Mouse (Mus musculus): ENCODE measurements around the gene Rexo2. TPM values are rescaled to one million over a fixed set of nuclear protein-coding genes. Genes with fewer than 3 reads are reported as not detected.
A peak's percentile ranks its signal among the peaks of the same experiment; 100 is the strongest.

Rexo2 gene
- polyA plus RNA-seq, 1 experiment: 61.1 TPM

- Histone ChIP-seq H3K36me3 (ENCODE audit: control insufficient read depth, insufficient read depth, low read length, poor library complexity, severe bottlenecking) (peaks cover 25% of the 10 kb centered on the region), H3K4me3 (ENCODE audit: low read depth, low read length) (peak overlapping the region; percentile 83), H3K27me3 (ENCODE audit: control insufficient read depth, insufficient read depth, low read length, poor library complexity, severe bottlenecking) (no peaks in the 10 kb centered on the region), H3K9me3 (replicated peaks; ENCODE audit: control insufficient read depth, insufficient read depth, low read length, poor library complexity, severe bottlenecking) (no peaks in the 10 kb centered on the region), H3K9ac (ENCODE audit: low read depth, poor library complexity, severe bottlenecking) (peak overlapping the region; percentile 70), H3K27ac (ENCODE audit: insufficient read depth, low read length) (peak overlapping the region; percentile 33; the same call in 1 of the 2 replicates), H3K4me1 (ENCODE audit: control insufficient read depth, insufficient read depth, low read length) (no peaks in the 10 kb centered on the region)
- TF ChIP-seq EP300 (IDR thresholded peaks at IDR 0.05; ENCODE audit: insufficient read depth, low read depth, low read length) (no peak), CTCF (IDR thresholded peaks at IDR 0.05; ENCODE audit: low read depth, low read length) (no peak), POLR2A (IDR thresholded peaks at IDR 0.05; ENCODE audit: insufficient read depth, low read length) (no peak)
These were observed 15.1 kb upstream of the Rexo2 start for GRCm38 (mm10) chr9:48495548-48495932.

- Histone ChIP-seq H3K9me3 (replicated peaks; ENCODE audit: control insufficient read depth, insufficient read depth, low read length, poor library complexity, severe bottlenecking) (no peaks in the 10 kb centered on the region), H3K4me3 (ENCODE audit: low read depth, low read length) (peak within 1 kb of the TSS; percentile 94), H3K36me3 (ENCODE audit: control insufficient read depth, insufficient read depth, low read length, poor library complexity, severe bottlenecking) (peaks cover 29% of the 10 kb centered on the region), H3K9ac (ENCODE audit: low read depth, poor library complexity, severe bottlenecking) (peak within 1 kb of the TSS; percentile 70), H3K4me1 (ENCODE audit: control insufficient read depth, insufficient read depth, low read length) (no peaks in the 10 kb centered on the region), H3K27me3 (ENCODE audit: control insufficient read depth, insufficient read depth, low read length, poor library complexity, severe bottlenecking) (no peaks in the 10 kb centered on the region), H3K27ac (ENCODE audit: insufficient read depth, low read length) (peak within 1 kb of the TSS; percentile 33; the same call in 1 of the 2 replicates)
- peak; percentile 11; the same call in 1 of the 2 replicates for TF ChIP-seq EP300 (IDR thresholded peaks at IDR 0.05; ENCODE audit: insufficient read depth, low read depth, low read length)
- no peak for TF ChIP-seq CTCF (IDR thresholded peaks at IDR 0.05; ENCODE audit: low read depth, low read length)
- TF ChIP-seq POLR2A (IDR thresholded peaks at IDR 0.05; ENCODE audit: insufficient read depth, low read length): peak; percentile 90
These were observed 14.6 kb upstream of the Rexo2 start, which contains the start of the genes Rbm7 and Gm5617 for GRCm38 (mm10) chr9:48494817-48495547. TSS of gene Rbm7 (minus strand) at chr9:48495299. TSS of gene Gm5617 (plus strand) at chr9:48495442.

- Histone ChIP-seq H3K27me3 (ENCODE audit: control insufficient read depth, insufficient read depth, low read length, poor library complexity, severe bottlenecking) (no peaks in the 10 kb centered on the region), H3K36me3 (ENCODE audit: control insufficient read depth, insufficient read depth, low read length, poor library complexity, severe bottlenecking) (peaks cover 2% of the 10 kb centered on the region; the same call in 1 of the 2 replicates), H3K9ac (ENCODE audit: low read depth, poor library complexity, severe bottlenecking) (peak overlapping the region; percentile 57), H3K4me1 (ENCODE audit: control insufficient read depth, insufficient read depth, low read length) (no peaks in the 10 kb centered on the region), H3K4me3 (ENCODE audit: low read depth, low read length) (no peak overlapping the region), H3K9me3 (replicated peaks; ENCODE audit: control insufficient read depth, insufficient read depth, low read length, poor library complexity, severe bottlenecking) (no peaks in the 10 kb centered on the region), H3K27ac (ENCODE audit: insufficient read depth, low read length) (no peak overlapping the region)
- TF ChIP-seq EP300 (IDR thresholded peaks at IDR 0.05; ENCODE audit: insufficient read depth, low read depth, low read length) (no peak), CTCF (IDR thresholded peaks at IDR 0.05; ENCODE audit: low read depth, low read length) (no peak), POLR2A (IDR thresholded peaks at IDR 0.05; ENCODE audit: insufficient read depth, low read length) (no peak)
These were observed 1.1 kb upstream of the Rexo2 start for GRCm38 (mm10) chr9:48481214-48482134.

- H3K27ac ChIP-seq (ENCODE audit: insufficient read depth, low read length): no peak overlapping the region
These were observed 499 bp downstream of the Rexo2 start for GRCm38 (mm10) chr9:48479838-48480410.

GRCm38 (mm10) chr9:48478808-48479207 lies 1.6 kb downstream of the Rexo2 start:
- no peak overlapping the region for H3K27ac ChIP-seq (ENCODE audit: insufficient read depth, low read length)
- peaks cover 2% of the 10 kb centered on the region for H3K36me3 ChIP-seq (ENCODE audit: control insufficient read depth, insufficient read depth, low read length, poor library complexity, severe bottlenecking)
- TF ChIP-seq POLR2A (IDR thresholded peaks at IDR 0.05; ENCODE audit: insufficient read depth, low read length): no peak
- no peak for TF ChIP-seq EP300 (IDR thresholded peaks at IDR 0.05; ENCODE audit: insufficient read depth, low read depth, low read length)
- TF ChIP-seq CTCF (IDR thresholded peaks at IDR 0.05; ENCODE audit: low read depth, low read length): no peak
- H3K4me1 ChIP-seq (ENCODE audit: control insufficient read depth, insufficient read depth, low read length): no peaks in the 10 kb centered on the region
- H3K4me3 ChIP-seq (ENCODE audit: low read depth, low read length): no peak overlapping the region
- no peak overlapping the region for H3K9ac ChIP-seq (ENCODE audit: low read depth, poor library complexity, severe bottlenecking)
- H3K27me3 ChIP-seq (ENCODE audit: control insufficient read depth, insufficient read depth, low read length, poor library complexity, severe bottlenecking): no peaks in the 10 kb centered on the region
- H3K9me3 ChIP-seq (replicated peaks; ENCODE audit: control insufficient read depth, insufficient read depth, low read length, poor library complexity, severe bottlenecking): no peaks in the 10 kb centered on the region

More at GRCm38 (mm10) chr9:48479838-48480410, 499 bp downstream of the Rexo2 start:
- peaks cover 2% of the 10 kb centered on the region; the same call in 1 of the 2 replicates for H3K36me3 ChIP-seq (ENCODE audit: control insufficient read depth, insufficient read depth, low read length, poor library complexity, severe bottlenecking)
- peak overlapping the region; percentile 55 for H3K9ac ChIP-seq (ENCODE audit: low read depth, poor library complexity, severe bottlenecking)
- no peaks in the 10 kb centered on the region for H3K9me3 ChIP-seq (replicated peaks; ENCODE audit: control insufficient read depth, insufficient read depth, low read length, poor library complexity, severe bottlenecking)
- H3K4me1 ChIP-seq (ENCODE audit: control insufficient read depth, insufficient read depth, low read length): no peaks in the 10 kb centered on the region
- H3K4me3 ChIP-seq (ENCODE audit: low read depth, low read length): peak overlapping the region; percentile 77
- no peak for TF ChIP-seq POLR2A (IDR thresholded peaks at IDR 0.05; ENCODE audit: insufficient read depth, low read length)
- no peak for TF ChIP-seq EP300 (IDR thresholded peaks at IDR 0.05; ENCODE audit: insufficient read depth, low read depth, low read length)
- no peak for TF ChIP-seq CTCF (IDR thresholded peaks at IDR 0.05; ENCODE audit: low read depth, low read length)
- H3K27me3 ChIP-seq (ENCODE audit: control insufficient read depth, insufficient read depth, low read length, poor library complexity, severe bottlenecking): no peaks in the 10 kb centered on the region

All from ES-Bruce4 (cell line).